Mouse (Mus musculus): ENCODE measurements around the gene Sco2. TPM values are rescaled to one million over a fixed set of nuclear protein-coding genes. Genes with fewer than 3 reads are reported as not detected.

The Sco2 gene
- polyA plus RNA-seq, 1 experiment, result 43.3 TPM

GRCm38 (mm10) chr15:89339696-89340095 is 34.0 kb downstream of the Sco2 start:
- Histone ChIP-seq H3K27ac (ENCODE audit: control insufficient read depth, insufficient read depth, low read length) (no peak overlapping the region), H3K27me3 (ENCODE audit: control insufficient read depth, insufficient read depth, low read length) (no peaks in the 10 kb centered on the region), H3K4me3 (ENCODE audit: control insufficient read depth, insufficient read depth, low read length) (no peak overlapping the region), H3K36me3 (ENCODE audit: control insufficient read depth, insufficient read depth, low read length) (no peaks in the 10 kb centered on the region), H3K4me1 (replicated peaks; ENCODE audit: control insufficient read depth, insufficient read depth, low read length) (peaks cover 4% of the 10 kb centered on the region; the same call in 1 of the 2 replicates)
- WGBS, result 31% methylated on average over 2 of the region's 2 CpGs
- DNase-seq, result no peak
- TF ChIP-seq CTCF (IDR thresholded peaks at IDR 0.05; ENCODE audit: borderline replicate concordance, control insufficient read depth, extremely low read depth, insufficient read depth, low read length, poor library complexity) (no peak), POLR2A (IDR thresholded peaks at IDR 0.05; ENCODE audit: control insufficient read depth, extremely low read depth, insufficient read depth, low read length, poor library complexity) (no peak)

- 94% methylated on average over 14 of the region's 14 CpGs for WGBS
- H3K36me3 ChIP-seq (ENCODE audit: control insufficient read depth, insufficient read depth, low read length), result no peaks in the 10 kb centered on the region
- no peak for TF ChIP-seq CTCF (IDR thresholded peaks at IDR 0.05; ENCODE audit: borderline replicate concordance, control insufficient read depth, extremely low read depth, insufficient read depth, low read length, poor library complexity)
- TF ChIP-seq POLR2A (IDR thresholded peaks at IDR 0.05; ENCODE audit: control insufficient read depth, extremely low read depth, insufficient read depth, low read length, poor library complexity), result no peak
- no peak for DNase-seq
- H3K4me3 ChIP-seq (ENCODE audit: control insufficient read depth, insufficient read depth, low read length), result no peak overlapping the region
- H3K4me1 ChIP-seq (replicated peaks; ENCODE audit: control insufficient read depth, insufficient read depth, low read length), result peaks cover 4% of the 10 kb centered on the region; the same call in 1 of the 2 replicates
- no peaks in the 10 kb centered on the region for H3K27me3 ChIP-seq (ENCODE audit: control insufficient read depth, insufficient read depth, low read length)
- H3K27ac ChIP-seq (ENCODE audit: control insufficient read depth, insufficient read depth, low read length), result no peak overlapping the region
Observed at GRCm38 (mm10) chr15:89336422-89336821, 37.2 kb downstream of the Sco2 start.

- no peak for DNase-seq
- H3K4me1 ChIP-seq (replicated peaks; ENCODE audit: control insufficient read depth, insufficient read depth, low read length), result peaks cover 2% of the 10 kb centered on the region; the same call in 1 of the 2 replicates
- TF ChIP-seq CTCF (IDR thresholded peaks at IDR 0.05; ENCODE audit: borderline replicate concordance, control insufficient read depth, extremely low read depth, insufficient read depth, low read length, poor library complexity) (no peak), POLR2A (IDR thresholded peaks at IDR 0.05; ENCODE audit: control insufficient read depth, extremely low read depth, insufficient read depth, low read length, poor library complexity) (no peak)
- 94% methylated on average over 17 of the region's 17 CpGs for WGBS
- no peaks in the 10 kb centered on the region for H3K36me3 ChIP-seq (ENCODE audit: control insufficient read depth, insufficient read depth, low read length)
- H3K4me3 ChIP-seq (ENCODE audit: control insufficient read depth, insufficient read depth, low read length), result no peak overlapping the region
- H3K27me3 ChIP-seq (ENCODE audit: control insufficient read depth, insufficient read depth, low read length), result no peaks in the 10 kb centered on the region
- H3K27ac ChIP-seq (ENCODE audit: control insufficient read depth, insufficient read depth, low read length), result no peak overlapping the region
Observed at GRCm38 (mm10) chr15:89334774-89335537, 38.7 kb downstream of the Sco2 start.

- DNase-seq, result no peak
- 93% methylated on average over 7 of the region's 7 CpGs for WGBS
- Histone ChIP-seq H3K27ac (ENCODE audit: control insufficient read depth, insufficient read depth, low read length) (no peak within 1 kb of the TSS), H3K4me1 (replicated peaks; ENCODE audit: control insufficient read depth, insufficient read depth, low read length) (no peaks in the 10 kb centered on the region), H3K4me3 (ENCODE audit: control insufficient read depth, insufficient read depth, low read length) (no peak within 1 kb of the TSS), H3K27me3 (ENCODE audit: control insufficient read depth, insufficient read depth, low read length) (no peaks in the 10 kb centered on the region), H3K36me3 (ENCODE audit: control insufficient read depth, insufficient read depth, low read length) (no peaks in the 10 kb centered on the region)
- no peak for TF ChIP-seq POLR2A (IDR thresholded peaks at IDR 0.05; ENCODE audit: control insufficient read depth, extremely low read depth, insufficient read depth, low read length, poor library complexity)
- TF ChIP-seq CTCF (IDR thresholded peaks at IDR 0.05; ENCODE audit: borderline replicate concordance, control insufficient read depth, extremely low read depth, insufficient read depth, low read length, poor library complexity), result no peak
Observed at GRCm38 (mm10) chr15:89334271-89334670, 39.4 kb downstream of the Sco2 start, which contains the start of gene Miox. Gene Miox, plus strand, starts transcription at chr15:89334398.

- Histone ChIP-seq H3K27ac (ENCODE audit: control insufficient read depth, insufficient read depth, low read length) (no peak overlapping the region), H3K4me3 (ENCODE audit: control insufficient read depth, insufficient read depth, low read length) (no peak overlapping the region), H3K4me1 (replicated peaks; ENCODE audit: control insufficient read depth, insufficient read depth, low read length) (no peaks in the 10 kb centered on the region), H3K27me3 (ENCODE audit: control insufficient read depth, insufficient read depth, low read length) (no peaks in the 10 kb centered on the region), H3K36me3 (ENCODE audit: control insufficient read depth, insufficient read depth, low read length) (no peaks in the 10 kb centered on the region)
- no peak for DNase-seq
- WGBS, result 98% methylated on average over 5 of the region's 5 CpGs
- TF ChIP-seq POLR2A (IDR thresholded peaks at IDR 0.05; ENCODE audit: control insufficient read depth, extremely low read depth, insufficient read depth, low read length, poor library complexity) (no peak), CTCF (IDR thresholded peaks at IDR 0.05; ENCODE audit: borderline replicate concordance, control insufficient read depth, extremely low read depth, insufficient read depth, low read length, poor library complexity) (no peak)
Observed at GRCm38 (mm10) chr15:89326441-89326840, 47.2 kb downstream of the Sco2 start.

- no peaks in the 10 kb centered on the region for H3K27me3 ChIP-seq (ENCODE audit: control insufficient read depth, insufficient read depth, low read length)
- TF ChIP-seq CTCF (IDR thresholded peaks at IDR 0.05; ENCODE audit: borderline replicate concordance, control insufficient read depth, extremely low read depth, insufficient read depth, low read length, poor library complexity) (no peak), POLR2A (IDR thresholded peaks at IDR 0.05; ENCODE audit: control insufficient read depth, extremely low read depth, insufficient read depth, low read length, poor library complexity) (no peak)
- 49% methylated on average over 4 of the region's 4 CpGs for WGBS
- DNase-seq, result no peak
- no peaks in the 10 kb centered on the region for H3K36me3 ChIP-seq (ENCODE audit: control insufficient read depth, insufficient read depth, low read length)
- no peak overlapping the region for H3K4me3 ChIP-seq (ENCODE audit: control insufficient read depth, insufficient read depth, low read length)
- no peak overlapping the region for H3K27ac ChIP-seq (ENCODE audit: control insufficient read depth, insufficient read depth, low read length)
- H3K4me1 ChIP-seq (replicated peaks; ENCODE audit: control insufficient read depth, insufficient read depth, low read length), result no peaks in the 10 kb centered on the region
Observed at GRCm38 (mm10) chr15:89323656-89324055, 50.0 kb downstream of the Sco2 start.

Data from thymus, adult 2 months (tissue).